Mouse (Mus musculus): ENCODE measurements at regions not wholly inside any gene's neighbourhood (a gene's known extent, or its start where the extent isn't known, plus 50 kb on each side); places are given as distances from the start of the nearest gene placed in this dataset.

DNA sequence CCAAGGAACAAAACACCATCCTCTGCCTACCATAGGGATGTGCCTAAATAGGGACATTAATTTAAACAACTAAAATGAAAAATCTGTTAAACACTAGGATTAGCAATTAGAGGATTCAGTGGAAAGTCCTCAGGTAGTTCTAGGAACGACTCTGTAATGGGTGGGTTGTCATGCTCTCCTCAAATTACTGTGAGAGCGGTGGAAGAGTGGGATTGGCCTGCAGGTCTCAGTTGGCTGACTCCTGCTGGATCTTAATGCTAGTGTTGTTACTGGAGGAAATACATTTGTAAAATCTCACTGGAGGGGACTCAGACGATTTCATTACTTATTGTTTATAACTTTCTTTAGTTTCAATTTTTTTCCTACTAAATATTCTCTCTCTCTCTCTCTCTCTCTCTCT is 525.6 kb upstream of the 4930452B06Rik start:
- TF ChIP-seq CTCF (IDR thresholded peaks at IDR 0.05; ENCODE audit: low read depth) (no peak), EP300 (IDR thresholded peaks at IDR 0.05; ENCODE audit: low read depth) (no peak)
